Mouse (Mus musculus) midbrain, embryonic 15.5 days (tissue): ENCODE results near the gene Prss57. TPM values are rescaled to one million over a fixed set of nuclear protein-coding genes. Genes with fewer than 3 reads are reported as not detected.

Source experiments
- ATAC-seq: fragments of 200-750 bp; cut with Nextera tagmentation; replicated peaks from 2 replicates; pipeline ENCODE4 v1.8.0; 2017; ENCODE audit warnings: moderate TSS enrichment
- H3K27ac ChIP-seq: fragments of 300-500 bp; sonication (generic); 2 replicates; pipeline ENCODE4 v1.5.1; 2015; ENCODE audit warnings: mild to moderate bottlenecking, inconsistent platforms
- H3K27me3 ChIP-seq: fragments of 300-500 bp; sonication (generic); replicated peaks from 2 replicates; pipeline ENCODE4 v1.6.1; 2015; ENCODE audit warnings: inconsistent platforms
- H3K36me3 ChIP-seq: fragments of 300-500 bp; sonication (generic); replicated peaks from 2 replicates; pipeline ENCODE4 v1.6.1; 2015; ENCODE audit warnings: inconsistent platforms
- H3K4me1 ChIP-seq: fragments of 300-500 bp; sonication (generic); 2 replicates; pipeline ENCODE4 v1.6.1; 2015; ENCODE audit warnings: inconsistent platforms
- H3K4me2 ChIP-seq: fragments of 300-500 bp; sonication (generic); 2 replicates; pipeline ENCODE4 v1.6.1; 2015; ENCODE audit warnings: inconsistent platforms, mild to moderate bottlenecking, moderate library complexity
- H3K4me3 ChIP-seq: fragments of 300-500 bp; sonication (generic); 2 replicates; pipeline ENCODE4 v1.5.1; 2015; ENCODE audit warnings: mild to moderate bottlenecking, inconsistent platforms
- H3K9ac ChIP-seq: fragments of 300-500 bp; sonication (generic); 2 replicates; pipeline ENCODE4 v1.6.1; 2015; ENCODE audit warnings: mild to moderate bottlenecking, inconsistent platforms
- H3K9me3 ChIP-seq: fragments of 300-500 bp; sonication (generic); 2 replicates; pipeline ENCODE4 v1.6.1; 2016; ENCODE audit warnings: inconsistent platforms
- WGBS: fragments of 180-500 bp; shearing (Covaris S2); methylation state at CpG from one replicate; pipeline ENCODE4 v1.1.7; 2015; ENCODE audit warnings: mixed read lengths; 5-methylcytosine and 5-hydroxymethylcytosine counted together
- polyA plus RNA-seq: library from polyadenylated mRNA; unstranded; fragments of >200 nt; fragmentation: Nextera tagmentation; extraction: Ambion mirVana; gene quantifications from 2 replicates; pipeline ENCODE4 v1.2.1, GENCODE M21; 2015

Prss57 gene
- polyA plus RNA-seq, 1 experiment from 2014 or later = not detected

- Histone ChIP-seq H3K27me3 (no peaks in the 10 kb centered on the region), H3K9me3 (peaks cover 17% of the 10 kb centered on the region), H3K4me2 (no peak overlapping the region), H3K4me3 (no peak overlapping the region), H3K36me3 (peaks cover 50% of the 10 kb centered on the region), H3K4me1 (peaks cover 17% of the 10 kb centered on the region), H3K27ac (no peak overlapping the region), H3K9ac (no peak overlapping the region)
- WGBS = 88% methylated on average over 11 of the region's 11 CpGs
- ATAC-seq = no peak
These were observed 47.6 kb downstream of the Prss57 start for GRCm38 (mm10) chr10:79743161-79743560.

GRCm38 (mm10) chr10:79740863-79741262, 49.9 kb downstream of the Prss57 start:
- WGBS = 60% methylated on average over 11 of the region's 11 CpGs
- H3K27me3 ChIP-seq = peaks cover under 1% of the 10 kb centered on the region; the same call in 1 of the 2 replicates

GRCm38 (mm10) chr10:79739234-79739633, 51.5 kb downstream of the Prss57 start:
- no peak for ATAC-seq
- no peak overlapping the region for H3K4me2 ChIP-seq
- peaks cover 23% of the 10 kb centered on the region for H3K9me3 ChIP-seq
- H3K27me3 ChIP-seq = peaks cover 6% of the 10 kb centered on the region; the same call in 1 of the 2 replicates
- no peaks in the 10 kb centered on the region for H3K4me1 ChIP-seq
- peaks cover 88% of the 10 kb centered on the region for H3K36me3 ChIP-seq
- 96% methylated on average over 28 of the region's 28 CpGs for WGBS
- H3K4me3 ChIP-seq = no peak overlapping the region
- H3K9ac ChIP-seq = no peak overlapping the region
- no peak overlapping the region for H3K27ac ChIP-seq

More at GRCm38 (mm10) chr10:79740863-79741262, 49.9 kb downstream of the Prss57 start:
- Histone ChIP-seq H3K36me3 (peaks cover 73% of the 10 kb centered on the region), H3K9ac (no peak overlapping the region), H3K4me3 (no peak overlapping the region), H3K4me2 (no peak overlapping the region), H3K27ac (no peak overlapping the region), H3K4me1 (peaks cover 8% of the 10 kb centered on the region), H3K9me3 (peaks cover 23% of the 10 kb centered on the region)
- no peak for ATAC-seq

DNA sequence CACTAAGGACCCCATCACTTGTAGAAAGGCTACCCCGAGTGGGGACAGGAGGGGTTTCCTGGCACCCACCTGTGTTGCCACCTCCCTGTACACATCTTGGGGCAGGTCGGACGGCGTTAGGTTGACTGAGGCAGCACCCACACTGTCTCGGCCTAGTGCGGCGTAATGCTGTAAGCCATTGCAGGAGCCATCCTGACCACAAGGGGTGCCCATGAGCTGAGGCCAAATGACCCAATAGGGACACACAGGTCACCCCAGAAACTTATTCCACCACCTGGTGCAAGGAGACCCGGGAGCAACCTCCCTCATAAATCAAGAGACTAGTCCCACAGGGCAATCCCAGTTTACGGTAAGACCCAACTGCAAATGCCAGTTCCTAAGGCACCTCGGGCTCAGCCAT, 52.5 kb downstream of the Prss57 start:
- ATAC-seq = no peak
- Histone ChIP-seq H3K36me3 (peaks cover 94% of the 10 kb centered on the region), H3K27ac (no peak overlapping the region), H3K9me3 (peaks cover 23% of the 10 kb centered on the region), H3K4me3 (no peak overlapping the region), H3K4me1 (no peaks in the 10 kb centered on the region), H3K9ac (no peak overlapping the region), H3K4me2 (no peak overlapping the region), H3K27me3 (peaks cover 6% of the 10 kb centered on the region; the same call in 1 of the 2 replicates)
- 85% methylated on average over 10 of the region's 10 CpGs for WGBS

DNA sequence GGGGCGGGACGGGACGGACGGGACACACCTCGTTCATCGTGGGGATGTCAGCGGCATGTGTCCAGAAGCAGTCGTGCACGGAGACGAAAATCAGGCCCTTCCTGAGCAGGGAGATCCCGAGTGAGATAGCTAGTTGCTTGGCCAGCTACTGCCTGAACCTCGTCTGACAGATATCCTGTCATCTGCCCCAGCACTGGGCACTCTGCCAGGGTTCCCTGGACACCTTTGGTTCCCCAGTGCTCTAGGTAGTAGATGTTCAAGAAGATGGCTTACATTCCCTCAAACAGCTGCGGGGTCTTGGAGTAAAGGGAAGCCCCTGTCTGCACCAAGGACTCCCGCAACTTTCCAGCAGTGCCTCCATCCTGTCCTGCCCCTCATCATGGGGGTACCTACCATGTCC, 54.1 kb downstream of the Prss57 start:
- Histone ChIP-seq H3K4me2 (no peak overlapping the region), H3K27ac (no peak overlapping the region), H3K4me1 (no peaks in the 10 kb centered on the region), H3K9ac (no peak overlapping the region), H3K4me3 (no peak overlapping the region), H3K36me3 (peaks cover 83% of the 10 kb centered on the region), H3K27me3 (peaks cover 6% of the 10 kb centered on the region; the same call in 1 of the 2 replicates), H3K9me3 (peaks cover 23% of the 10 kb centered on the region)
- no peak for ATAC-seq
- 89% methylated on average over 14 of the region's 14 CpGs for WGBS

DNA sequence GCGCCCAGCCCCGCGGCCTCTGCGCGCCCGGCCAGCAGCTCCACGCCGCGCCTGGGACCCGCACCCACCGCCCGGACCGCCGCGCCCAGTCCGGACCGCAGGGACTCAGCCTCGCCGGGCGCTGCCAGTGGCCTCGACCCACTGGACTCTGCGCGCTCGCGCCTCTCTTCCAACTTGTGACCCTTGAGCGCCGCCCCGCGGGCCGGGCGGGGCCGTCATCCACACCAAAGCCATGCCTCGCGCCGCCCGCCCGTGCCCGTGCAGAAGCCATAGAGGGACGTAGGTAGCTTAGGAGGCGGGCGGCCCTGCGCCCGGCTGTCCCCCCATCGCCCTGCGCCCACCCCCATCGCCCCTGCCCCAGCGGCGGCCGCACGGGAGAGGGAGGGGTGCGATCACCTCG, 55.4 kb downstream of the Prss57 start:
- H3K4me1 ChIP-seq = no peaks in the 10 kb centered on the region
- no peak overlapping the region for H3K4me3 ChIP-seq
- H3K4me2 ChIP-seq = no peak overlapping the region
- WGBS = 22% methylated on average over 45 of the region's 52 CpGs
- peaks cover 70% of the 10 kb centered on the region for H3K36me3 ChIP-seq
- peaks cover 23% of the 10 kb centered on the region for H3K9me3 ChIP-seq
- no peak for ATAC-seq
- H3K27me3 ChIP-seq = peaks cover 6% of the 10 kb centered on the region; the same call in 1 of the 2 replicates
- no peak overlapping the region for H3K27ac ChIP-seq
- H3K9ac ChIP-seq = no peak overlapping the region

GRCm38 (mm10) chr10:79733847-79734246, 56.9 kb downstream of the Prss57 start:
- ATAC-seq = no peak
- Histone ChIP-seq H3K36me3 (peaks cover 55% of the 10 kb centered on the region), H3K4me1 (no peaks in the 10 kb centered on the region), H3K4me3 (no peak overlapping the region), H3K9ac (no peak overlapping the region), H3K9me3 (peaks cover 11% of the 10 kb centered on the region), H3K4me2 (no peak overlapping the region), H3K27ac (no peak overlapping the region), H3K27me3 (peaks cover 6% of the 10 kb centered on the region; the same call in 1 of the 2 replicates)
- WGBS = 96% methylated on average over 15 of the region's 15 CpGs

DNA sequence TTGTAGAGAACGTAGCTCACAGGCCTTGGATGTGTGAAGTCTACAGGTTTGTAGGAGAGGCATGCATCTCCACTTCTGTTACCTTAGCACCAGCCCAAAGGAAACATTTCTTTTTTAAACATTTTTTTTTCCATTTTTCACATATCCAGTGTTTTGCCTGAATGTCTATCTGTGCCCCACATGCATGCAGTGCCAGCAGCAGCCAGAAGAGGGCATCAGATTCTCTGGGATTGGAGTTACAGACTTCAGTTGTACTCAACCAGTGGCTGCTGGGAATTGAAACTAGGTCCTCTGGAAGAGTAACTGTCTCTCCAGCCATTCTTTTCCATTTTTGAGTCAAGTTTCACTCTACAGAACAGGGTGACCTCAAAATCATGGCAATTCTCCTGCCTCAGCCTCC, 58.3 kb downstream of the Prss57 start:
- no peak overlapping the region for H3K27ac ChIP-seq
- H3K9ac ChIP-seq = no peak overlapping the region
- H3K9me3 ChIP-seq = 0 out of 2 replicates have a peak, but pooled peaks cover 2% of the 10 kb centered on the region
- H3K4me1 ChIP-seq = no peaks in the 10 kb centered on the region
- H3K4me3 ChIP-seq = no peak overlapping the region
- no peak for ATAC-seq
- H3K36me3 ChIP-seq = peaks cover 41% of the 10 kb centered on the region
- no peak overlapping the region for H3K4me2 ChIP-seq
- peaks cover 6% of the 10 kb centered on the region; the same call in 1 of the 2 replicates for H3K27me3 ChIP-seq
- WGBS = 100% methylated on average over 1 of the region's 1 CpGs

Other genes with a start within 250 kb of the Prss57 start
- gene Mier2, start 235.8 kb downstream of the Prss57 start, polyA plus RNA-seq = 70.4 and 72.5 TPM in 2 replicates
- gene Theg, start 203.6 kb downstream of the Prss57 start, polyA plus RNA-seq = not detected in 2 replicates
- gene C2cd4c, start 176.9 kb downstream of the Prss57 start, polyA plus RNA-seq = 0.49 and 0.95 TPM in 2 replicates
- gene Shc2, start 153.0 kb downstream of the Prss57 start, polyA plus RNA-seq = 27.9 and 30.1 TPM in 2 replicates
- gene Odf3l2, start 145.2 kb downstream of the Prss57 start, polyA plus RNA-seq = 0.41 and 0.44 TPM in 2 replicates
- 0.79 and 1.1 TPM in 2 replicates for gene Madcam1, start 126.4 kb downstream of the Prss57 start, polyA plus RNA-seq
- 99.8 and 105 TPM in 2 replicates for gene Tpgs1, start 121.6 kb downstream of the Prss57 start, polyA plus RNA-seq
- gene Cdc34, start 108.8 kb downstream of the Prss57 start, polyA plus RNA-seq = 88.8 and 91.6 TPM in 2 replicates
- gene Gzmm, start 101.9 kb downstream of the Prss57 start, polyA plus RNA-seq = 1.7 and 2.2 TPM in 2 replicates
- 819 and 876 TPM in 2 replicates for gene Bsg, start 86.5 kb downstream of the Prss57 start, polyA plus RNA-seq
- 1.3 and 1.7 TPM in 2 replicates for gene Hcn2, start 74.3 kb downstream of the Prss57 start, polyA plus RNA-seq
- 48.3 and 50.6 TPM in 2 replicates for gene Polrmt, start 44.4 kb downstream of the Prss57 start, polyA plus RNA-seq
- gene Fgf22, start 35.9 kb downstream of the Prss57 start, polyA plus RNA-seq = 1.4 and 1.6 TPM in 2 replicates
- gene Rnf126, start 24.0 kb downstream of the Prss57 start, polyA plus RNA-seq = 109 and 117 TPM in 2 replicates
- 1.9 and 2.0 TPM in 2 replicates for gene Fstl3, start 13.7 kb downstream of the Prss57 start, polyA plus RNA-seq
- 337 and 348 TPM in 2 replicates for gene Palm, start 2.6 kb upstream of the Prss57 start, polyA plus RNA-seq
- gene Misp, start 30.0 kb upstream of the Prss57 start, polyA plus RNA-seq = 0.23 and 0.85 TPM in 2 replicates
- 72.7 and 79.4 TPM in 2 replicates for gene Ptbp1, start 63.5 kb upstream of the Prss57 start, polyA plus RNA-seq
- 12.2 and 13.3 TPM in 2 replicates for gene Prtn3, start 83.5 kb upstream of the Prss57 start, polyA plus RNA-seq
- gene Plppr3, start 83.7 kb upstream of the Prss57 start, polyA plus RNA-seq = 496 and 503 TPM in 2 replicates
- 1.2 TPM in 1 of 2 replicates, not detected in the other for gene Elane, start 95.3 kb upstream of the Prss57 start, polyA plus RNA-seq
- gene Cfd, start 99.9 kb upstream of the Prss57 start, polyA plus RNA-seq = not detected in 2 replicates
- 64.5 and 66.5 TPM in 2 replicates for gene Med16, start 118.0 kb upstream of the Prss57 start, polyA plus RNA-seq
- gene Gm26602, start 119.9 kb upstream of the Prss57 start, polyA plus RNA-seq = not detected in 2 replicates
- 3.1 and 3.3 TPM in 2 replicates for gene Kiss1r, start 126.0 kb upstream of the Prss57 start, polyA plus RNA-seq
- gene R3hdm4, start 130.2 kb upstream of the Prss57 start, polyA plus RNA-seq = 292 and 296 TPM in 2 replicates
- gene Arid3a, start 136.1 kb upstream of the Prss57 start, polyA plus RNA-seq = 2.9 and 4.7 TPM in 2 replicates
- 87.3 and 87.5 TPM in 2 replicates for gene Wdr18, start 169.2 kb upstream of the Prss57 start, polyA plus RNA-seq
- 0.34 and 0.66 TPM in 2 replicates for gene Grin3b, start 179.8 kb upstream of the Prss57 start, polyA plus RNA-seq
- 24.3 and 28.3 TPM in 2 replicates for gene Tmem259, start 193.4 kb upstream of the Prss57 start, polyA plus RNA-seq
- gene Cnn2, start 197.6 kb upstream of the Prss57 start, polyA plus RNA-seq = 28.6 and 34.4 TPM in 2 replicates
- gene Abca7, start 205.5 kb upstream of the Prss57 start, polyA plus RNA-seq = 4.4 and 4.8 TPM in 2 replicates
- 1.9 and 2.2 TPM in 2 replicates for gene Arhgap45, start 225.7 kb upstream of the Prss57 start, polyA plus RNA-seq
- 132 and 148 TPM in 2 replicates for gene Polr2e, start 248.8 kb upstream of the Prss57 start, polyA plus RNA-seq